Mouse (Mus musculus): ENCODE data around the gene Mtap.

Mtap gene

GRCm38 (mm10) chr4:89212178-89212577 is 75.3 kb downstream of the Mtap start:
- DNase-seq (ENCODE audit: low spot score in 2 of 2), result no peak

Data from heart, adult 9 months (tissue).